Mouse (Mus musculus): ENCODE data around the gene Rab3gap2.

Rab3gap2 gene

DNA sequence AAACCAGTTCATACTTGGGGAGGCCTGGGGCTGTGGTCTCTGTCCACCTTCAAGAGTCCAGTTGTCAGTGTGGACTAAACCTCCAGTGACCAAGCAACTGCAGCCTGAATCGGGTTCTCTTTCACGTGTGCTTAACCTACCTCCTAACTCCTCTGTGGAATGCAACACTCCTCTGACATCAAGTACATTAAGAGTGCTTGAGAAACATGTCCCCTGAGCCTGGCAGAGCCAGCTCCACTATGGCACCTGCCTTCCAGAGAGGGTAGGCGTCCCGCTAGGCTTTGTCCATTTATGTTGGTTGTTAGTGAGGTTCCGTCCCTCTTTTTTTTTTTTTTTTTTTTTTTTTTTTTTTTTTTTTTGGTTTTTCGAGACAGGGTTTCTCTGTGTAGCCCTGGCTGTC, 23.0 kb downstream of the Rab3gap2 start:
- DNase-seq (ENCODE audit: low read depth) = no peak

DNA sequence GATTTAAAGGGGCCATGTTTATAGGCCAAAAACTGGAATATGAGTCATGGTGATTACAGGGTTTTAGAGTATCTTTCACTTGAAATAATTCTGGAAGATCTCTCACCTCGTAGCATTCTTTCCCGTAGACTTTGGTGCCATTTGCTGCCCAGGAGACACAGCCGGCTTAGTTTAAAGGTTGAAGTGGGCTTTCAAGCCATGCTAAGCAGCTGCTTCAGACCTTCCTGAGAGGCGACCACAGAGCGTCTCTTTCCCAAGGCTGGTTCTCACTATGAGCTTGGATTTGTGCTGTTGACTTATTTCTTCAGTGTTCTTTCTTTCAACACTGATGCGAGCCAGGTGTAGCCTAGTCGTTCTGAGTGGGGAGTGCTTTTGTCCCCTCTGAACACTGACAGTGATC, 23.8 kb downstream of the Rab3gap2 start:
- no peak for DNase-seq (ENCODE audit: low read depth)

GRCm38 (mm10) chr1:185229406-185230201, 25.7 kb downstream of the Rab3gap2 start:
- no peak for DNase-seq (ENCODE audit: low read depth)

- no peak for DNase-seq (ENCODE audit: low read depth)
These were observed 31.9 kb downstream of the Rab3gap2 start for GRCm38 (mm10) chr1:185235837-185236236.

DNA sequence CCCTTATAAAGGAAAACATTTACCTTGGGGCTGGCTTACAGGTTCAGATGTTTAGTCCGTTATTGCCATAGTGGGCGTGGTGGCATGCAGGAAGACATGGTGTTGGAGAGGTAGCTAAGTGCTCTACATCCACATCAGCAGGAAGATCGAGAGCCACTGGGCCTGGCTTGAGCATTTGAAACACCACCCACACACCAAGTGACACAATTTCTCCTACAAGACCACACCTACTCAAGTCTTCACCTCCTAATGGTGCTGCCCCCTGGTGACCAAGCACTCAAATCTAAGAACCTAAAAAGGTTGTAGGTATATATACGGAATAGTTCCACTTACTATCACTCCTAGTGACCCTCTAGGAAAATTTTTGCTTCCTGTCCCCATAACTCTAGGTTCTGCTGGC, 32.6 kb downstream of the Rab3gap2 start:
- DNase-seq (ENCODE audit: low read depth) = peak; percentile 18

GRCm38 (mm10) chr1:185243013-185243412, 39.1 kb downstream of the Rab3gap2 start:
- DNase-seq (ENCODE audit: low read depth) = no peak

GRCm38 (mm10) chr1:185245456-185245855, 41.5 kb downstream of the Rab3gap2 start:
- DNase-seq (ENCODE audit: low read depth) = no peak

DNA sequence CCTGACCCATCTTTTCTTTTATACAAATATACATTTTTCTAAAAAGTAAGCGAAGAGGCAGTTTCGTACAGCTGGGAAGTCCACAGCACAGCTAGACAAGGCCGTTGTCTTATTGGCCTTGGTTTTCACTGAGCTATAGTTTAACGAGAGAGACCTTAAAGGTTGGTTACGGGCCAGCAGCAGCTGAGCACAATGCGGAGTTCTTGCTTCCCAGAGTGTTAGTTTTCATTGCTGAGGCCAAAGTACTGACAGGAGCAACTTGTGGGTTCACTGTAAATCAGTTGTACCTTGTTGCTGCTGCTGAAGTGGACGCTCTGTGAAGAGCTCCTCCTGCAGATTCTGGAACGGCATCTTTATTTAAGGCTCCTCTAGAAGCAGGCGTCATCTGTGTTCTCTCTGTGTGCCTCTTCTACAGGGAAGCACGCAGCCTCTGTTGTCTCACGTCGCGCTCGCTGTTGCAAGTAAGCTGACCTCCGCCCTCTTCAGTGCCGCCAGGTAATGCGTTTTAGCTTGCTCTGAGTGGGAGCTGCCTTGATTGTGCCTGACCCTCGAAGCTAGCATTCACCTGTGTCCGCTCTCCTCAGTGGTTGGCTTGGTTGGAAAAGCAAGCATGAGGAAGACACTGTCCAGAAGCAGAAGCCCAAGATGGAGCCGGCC, 43.6 kb downstream of the Rab3gap2 start:
- no peak for DNase-seq (ENCODE audit: low read depth)

DNA sequence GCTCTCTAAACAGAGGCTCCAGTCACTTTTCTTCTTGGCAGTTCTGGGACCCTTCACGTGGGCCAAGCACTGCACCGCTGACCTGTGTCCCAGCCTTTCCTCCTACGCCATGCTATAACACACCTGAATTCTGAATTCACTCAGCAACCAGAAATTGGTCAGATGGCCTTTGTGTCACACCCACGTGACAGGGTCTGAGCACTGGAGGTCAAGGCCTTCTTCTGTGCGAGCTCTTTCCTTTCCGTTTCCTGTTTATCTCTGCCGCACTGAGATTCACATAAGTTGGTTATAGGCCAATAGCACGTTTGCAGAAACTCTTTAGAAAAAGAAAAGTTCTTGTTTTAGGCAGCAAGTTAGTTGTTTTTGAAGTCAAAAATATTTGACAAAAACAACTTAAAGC, 44.8 kb downstream of the Rab3gap2 start:
- DNase-seq (ENCODE audit: low read depth) = no peak

DNA sequence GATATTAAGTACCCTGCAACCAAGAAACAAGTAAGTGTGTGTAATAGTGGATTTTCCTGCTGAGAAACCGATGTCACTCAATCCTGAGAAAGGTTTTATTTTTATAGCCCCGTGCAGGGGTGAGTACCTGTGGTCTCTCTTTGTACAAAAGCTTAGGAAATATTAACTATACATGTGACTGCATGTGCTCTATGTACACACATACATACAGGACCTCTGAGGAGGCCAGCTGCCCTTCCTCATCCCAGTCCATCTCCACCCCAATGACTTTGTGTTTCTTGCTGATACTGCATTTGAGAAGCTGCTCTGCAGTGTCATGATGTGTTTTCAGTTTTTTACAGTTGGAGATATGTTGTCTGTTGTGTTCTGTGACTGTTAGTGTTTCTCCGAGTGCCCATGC, 48.4 kb downstream of the Rab3gap2 start:
- DNase-seq (ENCODE audit: low read depth) = no peak

- no peak for DNase-seq (ENCODE audit: low read depth)
These were observed 49.4 kb downstream of the Rab3gap2 start for GRCm38 (mm10) chr1:185253140-185253892.

GRCm38 (mm10) chr1:185255336-185255735, 51.4 kb downstream of the Rab3gap2 start:
- DNase-seq (ENCODE audit: low read depth) = no peak

- DNase-seq (ENCODE audit: low read depth) = no peak
These were observed 52.8 kb downstream of the Rab3gap2 start for GRCm38 (mm10) chr1:185256753-185257152.

DNA sequence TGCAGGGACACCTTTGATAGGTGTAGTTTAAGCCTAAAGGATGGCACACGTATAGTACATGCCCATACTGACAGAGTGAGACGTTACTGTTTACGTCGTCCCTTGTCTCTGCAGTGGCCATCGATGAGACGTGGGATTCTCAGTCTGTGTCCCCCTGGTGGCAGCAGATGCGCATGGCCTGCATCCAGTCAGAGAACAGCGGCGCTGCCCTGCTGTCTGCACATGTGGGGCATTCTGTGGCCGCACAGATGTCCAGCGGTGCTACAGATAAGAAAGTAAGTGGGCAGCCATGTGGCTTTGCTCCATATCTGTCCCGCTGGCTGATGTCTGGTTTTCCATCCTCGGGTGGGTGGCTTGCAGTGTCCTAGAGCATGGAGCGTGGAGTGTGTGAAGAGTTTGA, 58.6 kb downstream of the Rab3gap2 start:
- DNase-seq (ENCODE audit: low read depth) = no peak

GRCm38 (mm10) chr1:185268675-185269074, 64.8 kb downstream of the Rab3gap2 start:
- no peak for DNase-seq (ENCODE audit: low read depth)

- DNase-seq (ENCODE audit: low read depth) = no peak
These were observed 66.6 kb downstream of the Rab3gap2 start for GRCm38 (mm10) chr1:185270403-185271097.

DNA sequence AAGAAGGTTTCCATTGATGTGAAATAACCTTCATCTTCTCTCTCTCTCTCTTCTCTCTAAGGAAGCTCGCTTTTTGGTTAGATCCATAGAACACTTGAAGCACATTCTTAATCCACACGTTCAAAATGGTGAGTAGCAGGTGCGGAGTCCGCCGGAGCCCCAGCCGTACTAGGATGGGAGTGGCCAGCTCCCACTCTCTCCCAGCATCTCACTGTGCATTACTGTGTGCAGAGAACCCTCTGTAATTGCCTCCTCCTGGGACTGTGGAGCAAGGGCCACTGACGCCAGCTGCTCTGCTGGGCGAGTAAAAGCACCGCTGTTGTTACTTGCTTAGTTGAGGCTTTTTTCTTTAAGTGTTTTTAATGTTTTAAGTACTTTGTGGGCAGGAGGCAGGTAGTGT, 67.5 kb downstream of the Rab3gap2 start:
- no peak for DNase-seq (ENCODE audit: low read depth)

DNA sequence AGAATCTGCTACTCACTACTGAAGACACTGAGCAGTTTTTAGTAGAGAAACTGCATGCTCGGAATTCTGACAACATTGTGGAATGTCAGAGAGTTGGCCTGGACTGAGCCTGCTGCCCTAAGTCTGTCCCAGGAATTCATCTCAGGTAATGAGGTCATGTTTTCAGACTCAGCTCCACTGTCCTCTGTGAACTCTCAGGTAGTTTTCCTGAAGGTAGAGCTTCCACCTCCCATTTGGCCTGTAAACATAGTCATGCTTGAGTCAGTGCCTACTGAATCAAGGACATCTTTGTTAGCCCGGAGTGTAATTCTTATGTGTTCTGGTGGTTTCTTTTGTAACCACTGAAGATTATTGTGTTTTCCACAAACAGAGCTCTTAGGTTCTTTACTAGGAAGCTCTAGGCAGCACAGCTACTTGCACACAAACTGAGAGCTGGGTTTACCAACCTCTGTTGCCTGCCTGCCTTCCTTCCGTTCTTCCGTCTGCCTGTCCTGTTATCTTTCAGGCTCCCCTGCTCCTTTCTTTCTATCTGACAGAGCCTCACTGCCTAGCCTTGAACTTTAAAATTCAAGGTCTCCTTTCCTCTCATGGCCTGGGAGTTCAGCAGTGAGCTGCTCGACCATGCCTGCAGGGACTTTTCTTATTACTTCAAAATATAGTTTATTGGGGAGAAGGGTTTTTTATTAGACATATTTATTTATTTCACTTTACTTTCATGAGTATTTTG, 71.1 kb downstream of the Rab3gap2 start:
- no peak for DNase-seq (ENCODE audit: low read depth)

GRCm38 (mm10) chr1:185275976-185276375, 72.1 kb downstream of the Rab3gap2 start:
- no peak for DNase-seq (ENCODE audit: low read depth)

DNA sequence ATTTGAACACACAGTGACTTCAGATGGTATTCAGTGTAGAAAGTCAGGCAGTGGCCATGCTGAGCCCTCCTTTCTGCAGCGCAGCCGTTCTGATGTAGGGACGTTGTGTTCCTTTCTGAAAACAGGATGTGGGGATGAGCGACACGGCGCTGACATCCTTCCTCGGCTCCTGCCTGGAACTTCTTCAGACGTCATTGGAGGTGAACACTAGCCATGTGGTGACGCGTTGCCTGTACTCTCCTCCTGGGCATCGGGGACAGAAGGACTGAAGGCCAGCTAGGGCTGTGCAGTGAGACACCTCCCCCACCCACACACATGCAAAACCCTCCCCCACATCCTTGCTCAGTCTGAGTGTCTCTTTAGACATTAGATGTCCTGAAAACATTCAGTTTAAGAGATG, 73.1 kb downstream of the Rab3gap2 start:
- no peak for DNase-seq (ENCODE audit: low read depth)

DNA sequence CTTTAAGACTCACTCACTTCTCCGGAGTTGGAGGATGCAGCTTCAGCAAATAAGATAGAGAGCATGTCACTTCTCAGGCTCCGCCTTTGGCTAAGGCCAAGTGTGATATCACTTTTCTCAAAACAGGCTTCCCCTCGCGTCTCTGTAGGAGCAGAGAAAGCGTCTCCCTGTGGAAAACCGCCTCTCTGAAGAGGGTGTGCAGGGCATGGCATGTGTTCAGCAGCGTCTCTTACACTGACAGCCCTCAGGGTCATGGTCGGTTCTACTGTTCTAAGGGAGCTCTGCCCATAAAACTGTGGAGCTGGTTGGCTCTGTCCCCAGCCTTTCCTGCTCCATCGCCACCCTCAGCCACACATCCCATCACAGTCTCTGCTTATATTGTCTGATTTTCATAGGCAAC, 75.4 kb downstream of the Rab3gap2 start:
- DNase-seq (ENCODE audit: low read depth) = no peak

DNA sequence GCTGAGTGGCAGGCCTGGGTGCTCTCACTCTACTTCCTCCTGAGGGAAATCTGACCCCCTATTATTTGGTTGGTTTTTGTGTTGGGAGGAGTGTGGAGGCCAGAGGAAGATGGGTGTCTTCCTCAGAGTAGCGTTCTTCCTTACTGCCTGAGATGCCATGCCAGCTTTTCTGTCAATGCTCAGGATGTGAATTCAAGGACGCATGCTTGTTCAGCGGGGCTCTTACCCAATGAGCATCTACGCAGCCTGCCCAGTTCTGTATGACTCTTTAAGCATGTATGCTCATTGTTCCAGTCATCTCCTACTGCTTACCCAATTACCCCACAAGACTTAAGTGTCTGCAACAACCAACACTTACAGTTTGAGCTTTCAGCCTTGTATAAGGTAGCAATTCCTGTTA, 76.7 kb downstream of the Rab3gap2 start:
- DNase-seq (ENCODE audit: low read depth) = no peak

Measured in naive thymus-derived CD4-positive, alpha-beta T cell, adult 2 months (primary cell).